Mouse (Mus musculus): ENCODE data around the gene Acod1. TPM values are rescaled to one million over a fixed set of nuclear protein-coding genes. Genes with fewer than 3 reads are reported as not detected.

Acod1 gene
- not detected for total RNA-seq (2021)
- long read RNA-seq, experiment 1, result 0 reads
- long read RNA-seq, experiment 2, result 0 reads

DNA sequence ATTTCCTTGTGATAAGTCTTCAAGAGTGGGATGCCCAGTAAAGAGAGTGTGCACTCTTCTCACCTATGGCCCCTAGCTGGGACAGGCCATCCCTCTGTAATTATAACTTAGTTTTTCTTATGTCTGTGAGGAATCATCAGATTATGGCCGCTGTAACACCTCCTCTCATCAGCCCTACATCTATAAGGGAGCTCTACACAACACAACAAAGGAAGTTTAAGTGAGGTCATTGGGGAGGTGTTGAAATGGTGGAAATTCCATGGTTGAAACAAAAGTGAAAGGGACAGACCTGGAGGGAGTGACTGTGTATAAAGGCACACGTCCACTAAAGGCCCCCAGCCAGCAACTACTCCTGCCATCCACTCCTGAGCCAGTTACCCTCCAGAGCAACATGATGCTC is at the start of gene Acod1:
TSS of gene Acod1 (plus strand) at position 301 of the 400 bp plus-strand sequence.
- intact Hi-C loops (cut with DNase I; ENCODE audit: low total_unique reads), result no loop called here
- no peak for DNase-seq

DNA sequence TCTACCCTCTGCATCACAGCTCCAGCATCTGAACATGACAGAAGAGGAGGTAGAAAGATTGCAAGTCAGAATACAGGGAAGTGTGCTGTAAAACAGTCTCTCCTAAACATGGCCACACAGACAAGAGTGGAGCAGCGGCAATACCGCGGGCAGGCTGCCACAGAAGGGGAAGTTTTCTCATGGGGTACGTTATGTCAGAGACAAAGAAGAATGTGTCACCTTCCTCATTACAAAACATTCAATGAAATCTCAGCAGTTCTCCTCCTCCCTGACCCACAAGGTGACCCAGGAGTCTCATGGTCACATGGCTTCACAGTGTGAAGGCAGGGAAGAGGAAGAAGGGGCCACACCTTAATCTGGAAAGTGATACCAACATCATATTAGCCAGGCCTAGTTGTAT is 39.0 kb upstream of the Acod1 start:
- intact Hi-C loops (cut with DNase I; ENCODE audit: low total_unique reads), result no loop called here
- DNase-seq, result no peak

DNA sequence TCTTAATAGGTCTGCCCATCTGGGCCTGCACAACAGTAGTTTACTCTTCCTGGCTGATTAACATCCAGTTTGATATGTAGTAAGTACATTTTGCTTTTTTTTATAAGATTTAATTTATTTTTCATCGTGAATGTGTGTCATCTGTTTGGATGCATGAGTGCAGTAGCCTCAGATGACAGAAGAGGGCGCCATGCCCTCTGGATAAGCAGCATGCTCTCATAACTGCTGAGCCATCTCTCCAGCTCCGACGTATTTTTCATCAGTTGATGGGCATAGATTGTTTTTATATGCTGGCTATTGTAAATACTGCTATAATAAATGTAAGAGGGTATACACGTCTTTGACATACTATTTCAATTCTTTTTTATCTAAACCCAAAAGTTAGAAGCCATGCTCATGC is 35.0 kb upstream of the Acod1 start:
- no peak for DNase-seq
- intact Hi-C loops (cut with DNase I; ENCODE audit: low total_unique reads), result loop anchor here (5.0 kb wide), 1 partner anchor 41 kb away; no protein-coding TSS in a partner anchor

DNA sequence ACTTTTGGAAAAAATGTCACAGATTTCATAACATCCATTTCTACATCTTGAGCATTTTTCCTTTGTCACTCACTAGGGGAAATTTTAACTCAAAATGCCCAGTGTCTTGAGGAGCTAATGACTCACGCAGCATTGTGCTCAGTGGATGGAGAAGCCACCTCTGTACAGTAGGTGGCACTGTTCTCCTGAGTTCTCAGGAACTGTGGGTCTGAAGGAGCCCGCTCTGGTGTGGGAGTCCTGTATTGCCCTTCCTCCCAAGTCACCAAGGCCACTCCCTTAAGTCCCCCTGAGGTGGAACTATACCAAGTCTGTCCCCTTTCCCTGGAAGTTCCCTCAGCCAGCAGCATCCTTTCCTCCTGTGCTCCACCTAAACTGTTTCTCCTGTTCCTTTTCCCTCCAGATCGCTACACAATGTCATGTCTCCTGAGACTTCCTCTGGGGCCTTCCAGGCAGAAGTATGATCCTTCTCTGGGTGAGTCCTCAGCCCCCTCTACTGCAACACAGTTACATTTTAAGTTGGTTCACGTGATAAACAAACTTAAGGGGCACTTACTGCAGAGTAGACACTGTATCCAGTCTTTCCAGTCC is 34.1 kb upstream of the Acod1 start:
- intact Hi-C loops (cut with DNase I; ENCODE audit: low total_unique reads), result loop anchor here (5.0 kb wide), 1 partner anchor 40 kb away; no protein-coding TSS in a partner anchor
- DNase-seq, result peak; percentile 39

DNA sequence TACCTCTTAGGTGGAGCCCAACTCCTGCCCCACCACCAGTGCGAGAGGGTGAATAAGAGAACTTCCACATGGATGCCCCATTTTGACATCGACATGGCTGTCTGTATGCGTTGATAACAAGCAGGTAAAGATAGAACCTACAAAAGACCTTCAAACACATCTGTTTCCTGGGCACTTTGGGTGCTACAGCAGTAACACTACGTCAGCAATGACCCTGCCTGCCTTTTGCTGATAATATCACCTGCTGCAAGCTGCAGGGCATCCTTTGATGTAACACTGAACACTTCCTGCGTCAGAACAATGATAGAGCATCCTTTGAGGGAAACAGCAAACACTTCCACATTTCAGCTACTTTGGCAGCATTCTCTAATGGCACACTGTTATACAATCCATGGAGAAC is 29.8 kb upstream of the Acod1 start:
- no peak for DNase-seq

DNA sequence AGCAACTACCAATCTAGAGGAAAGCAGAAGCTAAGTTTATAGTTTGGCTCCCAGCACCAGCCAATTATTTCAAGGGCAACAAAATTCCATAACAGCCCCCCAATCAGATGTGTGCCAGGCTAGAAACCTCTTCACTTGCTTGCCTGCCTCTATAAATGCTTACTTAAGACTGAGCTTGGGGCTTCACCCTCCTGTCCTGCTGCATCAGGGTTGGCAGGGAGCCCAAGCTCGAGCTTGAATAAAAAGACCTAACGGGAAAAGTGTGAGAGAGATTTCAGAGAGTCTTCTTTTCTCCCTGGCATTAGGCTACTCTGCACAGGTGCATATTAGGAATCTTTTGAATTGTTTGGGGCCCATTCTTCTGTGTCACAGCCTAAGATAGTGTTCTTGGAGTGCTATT is 26.7 kb upstream of the Acod1 start:
- no peak for DNase-seq
- intact Hi-C loops (cut with DNase I; ENCODE audit: low total_unique reads), result no loop called here

More for the DNA sequence above, 29.8 kb upstream of the Acod1 start:
- intact Hi-C loops (cut with DNase I; ENCODE audit: low total_unique reads), result no loop called here

DNA sequence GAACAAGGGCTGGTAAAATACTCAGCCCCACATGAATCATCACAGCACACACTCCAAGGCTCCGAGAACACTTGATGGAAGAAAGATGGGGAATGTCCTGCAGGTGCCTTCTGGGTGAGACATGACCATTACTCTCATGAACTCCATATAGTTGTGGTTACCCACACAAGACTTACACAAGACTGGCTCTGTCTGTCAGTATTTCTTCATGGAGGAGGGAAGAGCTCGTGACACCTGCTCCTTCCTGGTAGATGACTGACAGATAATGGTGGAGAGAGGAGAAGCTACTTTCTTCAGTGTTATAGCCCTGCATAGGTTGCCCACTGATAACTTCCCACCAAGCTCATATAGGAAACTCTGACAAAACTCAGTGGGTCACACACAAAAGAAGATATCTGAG is 17.6 kb upstream of the Acod1 start:
- no peak for DNase-seq
- intact Hi-C loops (cut with DNase I; ENCODE audit: low total_unique reads), result no loop called here

DNA sequence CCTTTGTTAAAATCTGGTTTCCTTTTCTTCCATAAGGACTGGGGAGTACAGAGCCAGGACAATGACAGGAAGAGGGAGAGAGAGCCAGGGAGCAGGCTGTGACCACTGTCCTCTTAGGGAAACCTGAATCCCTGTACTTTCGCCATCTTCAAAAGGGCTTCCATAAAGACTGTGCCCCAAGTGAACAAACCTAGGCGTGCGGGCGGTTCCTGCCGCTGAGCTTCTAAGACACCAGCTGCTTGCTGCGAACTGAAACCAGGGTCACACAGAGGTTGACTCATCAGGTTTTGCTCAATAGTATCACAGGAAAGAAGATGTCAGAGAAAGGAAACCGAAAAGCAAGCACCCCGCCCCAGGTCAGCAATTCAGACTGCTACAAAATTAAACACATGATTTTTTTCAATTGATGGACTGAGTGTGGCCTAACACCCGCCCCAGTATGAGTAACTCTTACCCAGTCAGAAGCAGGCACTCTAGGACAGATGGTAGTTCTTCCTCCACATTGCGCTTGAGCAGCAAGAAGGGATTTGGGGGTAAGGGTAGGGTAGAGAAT is 13.4 kb upstream of the Acod1 start:
- intact Hi-C loops (cut with DNase I; ENCODE audit: low total_unique reads), result no loop called here
- no peak for DNase-seq

DNA sequence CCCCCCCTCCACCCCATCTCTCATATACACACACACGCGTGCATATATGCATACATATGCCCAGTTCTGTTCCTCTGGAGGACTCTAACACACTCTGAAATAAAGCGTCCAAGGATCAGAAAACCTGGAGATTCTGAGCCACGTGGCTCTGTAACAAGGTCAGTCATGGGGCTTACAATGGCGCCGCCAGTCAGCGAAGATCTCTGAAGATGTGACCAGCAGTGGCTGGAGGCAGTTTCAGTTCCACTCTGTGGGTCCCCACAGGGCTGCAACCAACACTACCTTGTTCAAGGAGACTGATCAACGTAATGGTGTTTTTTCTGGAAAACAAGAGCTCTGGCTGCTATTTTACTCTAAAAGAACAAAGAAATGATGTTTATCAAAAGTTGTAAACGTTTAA is 12.7 kb upstream of the Acod1 start:
- intact Hi-C loops (cut with DNase I; ENCODE audit: low total_unique reads), result no loop called here
- no peak for DNase-seq

DNA sequence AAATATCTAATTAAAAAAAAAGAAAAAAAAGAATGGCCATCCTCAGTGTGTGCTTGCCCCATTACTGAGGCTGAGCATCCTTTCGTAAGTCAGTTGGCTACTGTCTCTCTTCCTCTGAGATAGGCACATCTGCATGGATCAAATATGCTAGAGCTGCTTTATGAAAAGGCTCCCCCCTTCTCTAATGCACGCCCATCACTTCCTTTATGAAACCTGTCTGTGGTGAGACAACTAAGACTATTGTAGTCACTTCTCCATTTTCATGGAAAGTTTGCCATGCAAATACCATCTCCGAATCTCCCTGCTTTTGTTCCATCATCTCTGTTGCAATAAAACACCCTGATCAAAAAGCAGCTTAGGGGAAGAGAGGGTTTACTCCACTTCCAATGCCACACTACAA is 9.8 kb upstream of the Acod1 start:
- DNase-seq, result no peak
- intact Hi-C loops (cut with DNase I; ENCODE audit: low total_unique reads), result no loop called here

DNA sequence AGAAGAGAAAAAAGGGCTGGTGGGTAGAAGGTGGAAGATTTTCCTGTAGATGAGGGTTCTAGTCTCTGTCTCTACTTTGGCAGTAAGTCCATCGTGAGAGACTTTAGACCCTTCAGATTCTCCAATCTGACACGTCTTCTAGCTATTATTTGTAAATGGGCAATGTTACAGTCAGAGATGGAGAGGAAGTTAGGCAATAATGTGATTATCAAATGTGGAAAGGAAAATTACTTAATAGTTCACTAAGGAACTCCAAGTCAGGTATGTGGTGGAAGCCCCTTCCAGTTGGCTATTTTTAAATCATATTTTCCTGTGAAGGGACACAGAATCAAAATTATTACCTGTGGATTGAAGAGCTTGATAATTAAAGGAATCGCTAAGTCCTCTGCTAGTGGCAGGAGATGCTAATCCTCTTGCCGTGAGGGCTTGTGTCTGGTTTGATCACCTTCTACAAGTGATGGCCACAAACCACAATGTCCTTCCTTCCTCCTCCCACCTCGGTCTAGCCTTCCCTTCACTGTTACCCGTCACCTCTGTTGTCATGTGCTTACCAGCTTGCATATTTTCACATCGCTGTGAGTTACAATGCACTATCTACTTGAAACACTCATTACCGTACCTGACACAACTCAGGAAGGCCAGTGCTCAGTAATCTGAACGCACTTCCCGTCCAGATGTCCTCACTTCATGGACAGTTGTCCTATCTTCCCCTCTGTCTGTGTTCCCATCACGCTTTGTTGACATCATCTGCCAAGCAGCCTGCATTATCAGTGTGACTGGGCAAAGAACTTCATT is 1.7 kb downstream of the Acod1 start:
- intact Hi-C loops (cut with DNase I; ENCODE audit: low total_unique reads), result no loop called here

DNA sequence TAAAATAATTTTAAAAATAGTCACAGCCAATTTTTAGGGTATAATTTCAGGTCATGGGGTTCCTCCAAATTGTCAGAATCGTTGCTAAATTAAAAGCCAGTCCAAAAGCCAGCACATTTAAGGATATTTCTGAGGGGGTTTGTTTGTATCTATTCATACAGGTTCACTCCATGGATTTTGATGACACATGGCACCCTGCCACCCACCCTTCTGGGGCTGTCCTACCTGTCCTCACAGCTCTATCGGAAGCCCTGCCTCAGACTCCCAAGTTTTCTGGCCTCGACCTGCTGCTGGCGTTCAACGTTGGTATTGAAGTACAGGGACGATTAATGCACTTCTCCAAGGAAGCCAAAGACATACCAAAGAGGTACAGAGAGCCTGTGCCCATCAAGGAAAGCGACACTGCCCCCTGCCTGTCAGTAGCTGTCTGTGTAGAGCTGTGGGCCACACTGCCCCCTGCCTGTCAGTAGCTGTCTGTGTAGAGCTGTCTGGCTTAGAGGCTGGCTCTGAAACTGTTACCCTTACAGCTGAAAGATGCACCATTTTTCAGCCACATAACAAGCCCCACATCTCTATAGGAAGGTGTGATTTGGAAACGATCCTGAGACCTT is 4.5 kb downstream of the Acod1 start:
- intact Hi-C loops (cut with DNase I; ENCODE audit: low total_unique reads), result loop anchor here (5.0 kb wide), 1 partner anchor 39 kb away; no protein-coding TSS in a partner anchor

More for the DNA sequence above, 1.7 kb downstream of the Acod1 start:
- DNase-seq, result no peak

DNA sequence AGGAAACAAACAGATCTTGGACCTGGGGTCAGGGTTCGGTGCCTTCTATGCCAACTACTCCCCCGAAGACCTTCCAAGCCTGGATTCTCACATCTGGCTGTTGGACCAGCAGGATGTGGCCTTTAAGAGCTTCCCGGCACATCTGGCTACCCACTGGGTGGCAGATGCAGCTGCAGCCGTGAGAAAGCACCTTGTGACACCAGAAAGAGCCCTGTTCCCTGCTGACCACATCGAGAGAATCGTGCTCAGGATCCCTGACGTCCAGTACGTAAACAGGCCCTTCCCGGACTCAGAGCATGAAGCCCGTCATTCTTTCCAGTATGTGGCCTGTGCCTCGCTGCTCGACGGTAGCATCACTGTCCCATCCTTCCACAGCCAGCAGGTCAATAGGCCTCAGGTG is 8.0 kb downstream of the Acod1 start:
- intact Hi-C loops (cut with DNase I; ENCODE audit: low total_unique reads), result loop anchor here (5.0 kb wide), 1 partner anchor 42 kb away; no protein-coding TSS in a partner anchor
- DNase-seq, result no peak

More for the DNA sequence above, 4.5 kb downstream of the Acod1 start:
- peak; percentile 75 for DNase-seq

DNA sequence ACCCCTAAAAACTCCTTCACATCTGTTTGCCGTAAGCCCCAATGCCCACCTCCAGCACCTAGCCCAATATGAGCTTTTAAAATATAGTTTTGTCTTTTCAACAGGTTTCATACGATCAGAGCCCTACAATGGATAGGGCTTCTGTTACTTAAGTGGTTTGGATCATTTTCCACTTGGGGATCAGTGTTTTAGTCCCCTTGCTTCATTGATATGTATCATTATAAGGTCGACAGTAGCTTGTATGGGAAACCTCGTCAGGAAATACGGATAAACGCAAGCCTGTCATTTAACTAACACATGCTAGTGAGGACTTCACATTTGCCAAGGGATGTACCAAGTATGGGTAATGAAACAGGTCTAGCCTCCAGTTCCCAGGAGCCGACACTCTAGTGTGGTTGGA is 9.8 kb downstream of the Acod1 start:
- no peak for DNase-seq
- intact Hi-C loops (cut with DNase I; ENCODE audit: low total_unique reads), result no loop called here

DNA sequence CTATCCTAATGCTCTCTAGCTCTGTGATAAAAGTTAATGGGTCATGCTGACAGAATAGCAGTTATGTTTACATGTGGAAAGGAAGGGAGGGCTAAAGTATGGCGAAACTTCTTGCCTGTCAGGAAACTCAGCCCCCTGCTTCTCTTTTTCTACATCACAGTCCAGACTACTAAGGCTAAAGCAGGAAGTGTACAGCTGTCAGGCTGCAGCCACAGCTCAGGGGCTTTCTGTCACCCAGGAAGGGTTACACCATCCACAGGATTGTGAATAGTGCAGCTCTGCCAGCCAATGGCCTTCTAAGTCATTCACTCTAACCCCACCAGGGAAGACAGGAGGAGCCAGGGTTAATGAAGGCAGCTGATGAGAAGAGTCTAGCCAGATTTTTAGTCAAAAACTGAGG is 12.2 kb downstream of the Acod1 start:
- intact Hi-C loops (cut with DNase I; ENCODE audit: low total_unique reads), result no loop called here
- no peak for DNase-seq

DNA sequence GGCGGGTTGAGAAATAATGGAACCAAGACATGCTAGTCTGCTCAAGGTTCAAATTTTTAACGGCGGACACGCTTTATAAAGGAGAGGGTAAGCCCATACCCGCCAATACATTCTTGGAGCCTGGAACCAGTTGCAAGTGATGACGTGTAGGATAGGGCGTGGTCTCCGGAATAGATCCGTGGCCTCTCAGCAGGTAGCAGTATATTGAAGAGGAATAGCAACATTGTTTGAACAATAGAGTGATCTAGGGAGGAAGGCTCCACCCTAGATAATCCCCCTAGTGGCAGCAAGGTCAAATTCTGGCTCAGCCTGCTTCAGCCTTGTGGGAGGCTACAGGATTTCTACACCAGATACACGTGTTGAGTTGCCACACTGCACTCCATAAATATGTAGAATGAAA is 12.7 kb downstream of the Acod1 start:
- no peak for DNase-seq
- intact Hi-C loops (cut with DNase I; ENCODE audit: low total_unique reads), result no loop called here

DNA sequence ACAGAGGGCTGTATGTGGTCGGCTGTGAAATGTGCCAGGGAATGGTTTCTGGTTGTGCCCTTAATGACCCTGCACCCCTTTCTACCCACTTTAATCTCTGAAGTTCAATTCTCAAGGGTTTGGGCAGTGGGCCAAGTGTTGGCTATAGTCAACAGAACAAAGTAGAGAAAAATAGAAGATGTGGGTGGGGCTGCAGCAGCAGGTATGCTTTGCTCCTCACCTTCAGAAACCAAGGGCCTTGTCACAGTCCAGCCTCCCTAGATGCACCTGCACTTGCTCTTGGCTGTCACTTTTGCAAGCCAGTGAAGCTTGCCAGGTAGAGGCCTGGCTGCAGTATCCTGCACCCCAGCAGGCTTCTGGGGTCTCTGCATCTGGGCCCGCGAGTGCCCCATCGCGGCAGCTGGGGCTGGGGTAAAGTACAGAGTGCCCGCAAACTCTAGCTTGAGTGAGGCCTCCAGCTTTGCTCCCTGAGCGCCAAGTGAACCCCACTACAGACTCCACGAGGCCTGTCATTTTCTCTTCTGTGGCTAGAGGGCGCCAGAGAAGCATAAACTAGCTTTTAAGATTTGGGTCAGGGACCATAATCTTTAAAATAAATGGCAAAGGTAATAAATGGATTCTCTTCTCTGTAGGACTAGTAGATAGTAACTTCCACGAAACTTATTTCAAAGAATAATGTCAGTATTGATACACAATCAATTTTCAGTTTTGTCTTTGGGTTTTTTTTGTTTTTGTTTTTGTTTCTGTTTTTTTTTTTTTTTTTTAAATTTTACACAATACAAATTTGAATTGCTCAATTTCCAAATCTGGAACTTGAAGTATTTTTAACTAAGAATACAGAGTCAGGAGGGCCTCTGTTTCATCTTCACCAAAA is 18.8 kb downstream of the Acod1 start:
- peak; percentile 47 for DNase-seq
- intact Hi-C loops (cut with DNase I; ENCODE audit: low total_unique reads), result no loop called here

DNA sequence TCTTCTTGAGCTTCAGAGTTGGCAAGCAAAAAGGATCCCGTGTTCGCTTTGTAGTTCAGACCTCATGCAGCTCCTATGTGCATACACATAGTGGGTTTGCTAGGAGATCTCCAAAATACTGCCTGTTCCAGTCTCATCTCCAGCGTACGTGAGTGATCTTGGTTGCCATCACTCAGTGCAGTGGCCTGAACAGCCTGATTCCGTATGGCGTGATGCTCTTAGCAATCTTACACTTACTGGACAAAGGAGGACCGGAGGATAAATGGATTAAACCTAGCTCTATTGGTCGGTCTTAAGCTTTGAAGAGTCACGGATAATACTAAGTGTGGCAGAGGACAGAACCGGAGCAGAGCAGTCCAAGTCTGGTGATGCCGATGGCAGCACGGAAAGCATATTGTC is 22.7 kb downstream of the Acod1 start:
- intact Hi-C loops (cut with DNase I; ENCODE audit: low total_unique reads), result no loop called here
- DNase-seq, result no peak

DNA sequence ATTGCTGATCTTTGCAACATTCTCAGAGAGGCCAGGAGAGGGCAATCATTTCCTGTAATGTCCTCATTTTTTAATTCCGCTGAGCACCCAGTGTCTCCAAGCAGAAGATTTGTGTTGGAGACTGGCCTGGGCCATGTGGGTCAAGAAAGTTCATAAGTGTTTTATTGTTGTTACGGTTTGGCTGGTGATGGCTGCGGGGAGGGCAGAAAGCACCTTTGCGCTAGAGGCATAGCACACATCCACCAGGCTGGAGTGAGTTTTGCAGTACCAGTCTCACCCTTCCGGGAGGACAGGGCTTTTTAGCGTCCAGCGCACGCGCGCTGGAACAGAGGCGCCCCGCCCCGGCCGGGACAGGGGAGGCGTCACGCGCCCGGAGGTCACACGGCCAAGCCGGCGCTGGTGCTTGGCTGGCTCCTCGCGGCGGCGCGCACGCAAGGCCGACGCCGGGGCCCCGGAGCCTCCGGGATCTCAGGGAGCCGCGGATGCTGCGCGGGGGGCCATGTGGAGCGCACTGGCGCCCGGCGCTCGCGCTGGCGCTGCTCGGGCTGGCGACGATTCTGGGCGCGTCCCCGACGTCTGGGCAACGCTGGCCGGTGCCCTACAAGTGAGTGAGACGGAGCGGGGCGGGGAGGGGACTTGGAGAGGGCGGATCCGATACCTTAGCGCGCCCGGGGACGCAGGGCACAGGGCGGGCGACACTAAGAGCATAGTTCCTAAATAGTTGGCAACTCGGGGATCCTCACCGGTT is 23.3 kb downstream of the Acod1 start, which contains the start of gene Cln5:
TSS of gene Cln5 (plus strand) at position 353 of the 748 bp plus-strand sequence.
- peak; percentile 97 for DNase-seq

More for the DNA sequence above, 23.3 kb downstream of the Acod1 start, which contains the start of gene Cln5:
- intact Hi-C loops (cut with DNase I; ENCODE audit: low total_unique reads), result no loop called here

All from gastrocnemius, postnatal 14 days (tissue).